Mouse (Mus musculus): ENCODE results near the gene Nfkbiz.
"Not testable (repeated sequence)": the region's sequence is repeated elsewhere in the genome, so short reads cannot be mapped to it uniquely, and the experiment has no call there.

Gene Nfkbiz

GRCm38 (mm10) chr16:55838510-55839474 is at the start of gene Nfkbiz:
Nfkbiz (minus strand) TSS chr16:55838899.
- peak; percentile 92 to 93 for DNase-seq

- DNase-seq = no peak
Observed at GRCm38 (mm10) chr16:55887814-55888583, 49.3 kb upstream of the Nfkbiz start.

GRCm38 (mm10) chr16:55884246-55884645 is 45.5 kb upstream of the Nfkbiz start:
- DNase-seq = no peak

- DNase-seq = no peak
Observed at GRCm38 (mm10) chr16:55876025-55876424, 37.3 kb upstream of the Nfkbiz start.

GRCm38 (mm10) chr16:55863832-55864231 is 25.1 kb upstream of the Nfkbiz start:
- no peak for DNase-seq

GRCm38 (mm10) chr16:55863149-55863815 is 24.6 kb upstream of the Nfkbiz start:
- DNase-seq = peak; percentile 41 to 70

- no peak for DNase-seq
Observed at GRCm38 (mm10) chr16:55861104-55861503, 22.4 kb upstream of the Nfkbiz start.

GRCm38 (mm10) chr16:55859421-55859820 is 20.7 kb upstream of the Nfkbiz start:
- not testable (repeated sequence) for DNase-seq

- DNase-seq = peak; percentile 65 to 79
Observed at GRCm38 (mm10) chr16:55858465-55858864, 19.8 kb upstream of the Nfkbiz start.

GRCm38 (mm10) chr16:55852943-55853727 is 14.4 kb upstream of the Nfkbiz start:
- peak; percentile 50 to 74 for DNase-seq

- no peak for DNase-seq
Observed at GRCm38 (mm10) chr16:55852515-55852914, 13.8 kb upstream of the Nfkbiz start.

GRCm38 (mm10) chr16:55850485-55850884 is 11.8 kb upstream of the Nfkbiz start:
- no peak for DNase-seq

GRCm38 (mm10) chr16:55847679-55848078 is 9.0 kb upstream of the Nfkbiz start:
- no peak for DNase-seq

- DNase-seq = no peak
Observed at GRCm38 (mm10) chr16:55844847-55845246, 6.1 kb upstream of the Nfkbiz start.

GRCm38 (mm10) chr16:55843919-55844318 is 5.2 kb upstream of the Nfkbiz start:
- DNase-seq = no peak

GRCm38 (mm10) chr16:55843134-55843533 is 4.4 kb upstream of the Nfkbiz start:
- DNase-seq = no peak

- no peak for DNase-seq
Observed at GRCm38 (mm10) chr16:55841506-55841905, 2.8 kb upstream of the Nfkbiz start.

GRCm38 (mm10) chr16:55838129-55838509 is 580 bp downstream of the Nfkbiz start:
- no peak for DNase-seq

- not testable (repeated sequence) for DNase-seq
Observed at GRCm38 (mm10) chr16:55837653-55838052, 1.0 kb downstream of the Nfkbiz start.

GRCm38 (mm10) chr16:55837168-55837567 is 1.5 kb downstream of the Nfkbiz start:
- no peak for DNase-seq

GRCm38 (mm10) chr16:55835798-55836197 is 2.9 kb downstream of the Nfkbiz start:
- no peak for DNase-seq

GRCm38 (mm10) chr16:55832617-55833016 is 6.1 kb downstream of the Nfkbiz start:
- no peak for DNase-seq
